Mouse (Mus musculus) ES-E14 (cell line): ENCODE data around the gene Rnf187.

Source experiments
- CHD2 ChIP-seq: IDR thresholded peaks from 2 replicates; pipeline ENCODE4 v1.6.1; 2014; ENCODE audit warnings: mild to moderate bottlenecking, low read depth, low read length, inconsistent platforms
- MAFK ChIP-seq: IDR thresholded peaks from 2 replicates; pipeline ENCODE4 v1.6.1; 2014; ENCODE audit warnings: mild to moderate bottlenecking, low read depth, low read length, inconsistent platforms; ENCODE audit not compliant: insufficient read depth
- ZC3H11A ChIP-seq: IDR thresholded peaks from 2 replicates; pipeline ENCODE4 v1.6.1; 2012; ENCODE audit warnings: low read depth, mild to moderate bottlenecking, inconsistent platforms, low read length, borderline replicate concordance
- ZNF384 ChIP-seq: IDR thresholded peaks from 2 replicates; pipeline ENCODE4 v1.6.1; 2012; ENCODE audit warnings: low read depth, low read length, inconsistent platforms

- TF ChIP-seq MAFK = no peak
- TF ChIP-seq ZNF384 = no peak
- no peak for TF ChIP-seq ZC3H11A
- no peak for TF ChIP-seq CHD2
Observed at GRCm38 (mm10) chr11:58929055-58929454, 9.7 kb downstream of the Rnf187 start.
